Mouse (Mus musculus) G1E (cell line): ENCODE measurements around the gene Ddx56. TPM values are rescaled to one million over a fixed set of nuclear protein-coding genes. Genes with fewer than 3 reads are reported as not detected.

Source experiments
- ATAC-seq: 2 replicates; pipeline ENCODE4 v1.8.0; 2016; ENCODE audit warnings: mild to moderate bottlenecking; ENCODE audit not compliant: insufficient number of reproducible peaks, poor library complexity, low FRiP score, severe bottlenecking; ENCODE audit errors: extremely low read depth
- DNase-seq: peaks from one replicate; pipeline ENCODE4 v3.0.0; 2012; ENCODE audit warnings: low spot score
- H3K27me3 ChIP-seq: 2 replicates; pipeline ENCODE4 v1.6.1; 2012; ENCODE audit warnings: mild to moderate bottlenecking, low read length, inconsistent platforms; ENCODE audit not compliant: insufficient read depth
- H3K36me3 ChIP-seq: replicated peaks from 2 replicates; pipeline ENCODE3; 2012; ENCODE audit warnings: mild to moderate bottlenecking, inconsistent platforms
- H3K4me1 ChIP-seq: 2 replicates; pipeline ENCODE4 v1.6.1; 2012; ENCODE audit warnings: low read depth, low read length, inconsistent platforms, mixed read lengths; ENCODE audit not compliant: insufficient read depth
- H3K4me3 ChIP-seq: 2 replicates; pipeline ENCODE4 v1.5.1; 2012; ENCODE audit warnings: low read depth, mild to moderate bottlenecking, inconsistent platforms, low read length, moderate library complexity, mixed read lengths
- H3K9me3 ChIP-seq: replicated peaks from 2 replicates; pipeline ENCODE4 v1.6.1; 2012; ENCODE audit warnings: inconsistent platforms
- CTCF ChIP-seq: IDR thresholded peaks from 2 replicates; pipeline ENCODE4 v1.5.1; 2012; ENCODE audit warnings: low read depth, low read length, inconsistent platforms, mixed read lengths
- GATA1 ChIP-seq: IDR thresholded peaks from 2 replicates; pipeline ENCODE4 v1.6.1; 2012; ENCODE audit warnings: borderline replicate concordance, low read length, inconsistent platforms, mixed read lengths
- GATA2 ChIP-seq: IDR thresholded peaks from 2 replicates; pipeline ENCODE4 v1.6.1; 2012; ENCODE audit warnings: low read depth, low read length, inconsistent platforms, borderline replicate concordance
- POLR2AphosphoS5 ChIP-seq: IDR thresholded peaks from 2 replicates; pipeline ENCODE4 v1.6.1; 2012; ENCODE audit warnings: low read depth, low read length, inconsistent platforms; ENCODE audit not compliant: insufficient replicate concordance
- TAL1 ChIP-seq: conservative IDR thresholded peaks from 2 replicates; pipeline ENCODE4 v1.6.1; 2012; ENCODE audit warnings: low read depth, low read length, inconsistent platforms, mixed read lengths
- polyA plus RNA-seq: library from polyadenylated mRNA; stranded (reverse); fragments of >175 nt; gene quantifications from 2 replicates; pipeline ENCODE4 v1.2.3, GENCODE M21; 2012
- total RNA-seq, 2 experiments: library from RNA; stranded (forward) in 1 of 2; stranded (reverse) in 1 of 2; fragments of 200-1000 nt in 1 of 2; fragments of >200 nt in 1 of 2; fragmentation: Nextera tagmentation in 1 of 2; gene quantifications; 2 replicates each; pipeline ENCODE4 v1.2.3; 2014 to 2017

The Ddx56 gene
- total and polyA plus RNA-seq, 3 experiments: 20.4 to 42.5 (median 40.6) TPM

DNA sequence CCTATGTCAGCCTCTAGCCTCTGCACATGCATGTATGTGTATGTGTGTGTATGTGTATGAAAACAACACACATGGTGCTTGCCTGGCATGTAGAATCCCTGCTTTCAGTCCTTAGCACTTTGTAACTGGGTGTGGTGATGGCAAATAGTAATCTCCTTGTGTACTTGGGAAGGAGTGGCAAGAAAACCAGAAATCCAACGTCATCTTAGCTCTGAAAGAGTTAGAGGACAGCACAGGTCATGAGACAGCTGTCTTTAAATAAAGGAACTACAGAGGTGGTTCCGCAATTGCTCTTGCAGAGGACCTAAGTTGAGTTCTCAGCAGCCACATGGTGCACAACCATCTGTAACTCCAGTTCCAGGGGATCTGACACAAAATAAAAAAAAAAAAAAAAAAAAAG lies 31.9 kb upstream of the Ddx56 start:
- no peaks in the 10 kb centered on the region for H3K27me3 ChIP-seq
- H3K9me3 ChIP-seq: no peaks in the 10 kb centered on the region
- TF ChIP-seq CTCF: no peak
- TF ChIP-seq GATA2: no peak
- TF ChIP-seq TAL1: no peak
- TF ChIP-seq POLR2AphosphoS5: no peak
- TF ChIP-seq GATA1: no peak
- peaks cover 77% of the 10 kb centered on the region for H3K36me3 ChIP-seq
- ATAC-seq (no peak), DNase-seq (no peak)
- H3K4me1 ChIP-seq: peaks cover 20% of the 10 kb centered on the region
- H3K4me3 ChIP-seq: no peak overlapping the region

DNA sequence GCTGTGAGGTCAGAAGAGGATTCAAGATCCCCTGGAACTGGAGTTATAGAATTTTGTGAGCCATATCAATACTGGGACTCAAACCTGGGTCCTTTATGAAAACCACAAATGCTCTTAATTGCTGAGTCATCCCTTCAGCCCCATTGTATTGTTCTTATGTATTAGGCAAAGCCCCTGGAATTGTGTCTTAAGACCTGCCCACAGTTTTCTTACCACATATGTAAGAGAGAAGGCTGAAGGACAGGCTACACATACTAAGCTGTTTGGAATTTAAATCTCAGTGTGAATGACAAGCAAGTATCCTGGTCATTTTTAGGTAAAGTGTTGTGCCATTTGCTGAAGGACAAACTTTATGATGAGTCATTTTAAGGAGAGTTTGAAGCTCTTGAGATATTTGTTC lies 28.5 kb upstream of the Ddx56 start:
- ATAC-seq: no peak
- DNase-seq: no peak
- peaks cover 52% of the 10 kb centered on the region for H3K36me3 ChIP-seq
- no peak overlapping the region for H3K4me3 ChIP-seq
- H3K4me1 ChIP-seq: peaks cover 41% of the 10 kb centered on the region
- H3K9me3 ChIP-seq: no peaks in the 10 kb centered on the region
- no peaks in the 10 kb centered on the region for H3K27me3 ChIP-seq
- TF ChIP-seq CTCF (no peak), GATA1 (no peak), TAL1 (no peak), GATA2 (no peak), POLR2AphosphoS5 (no peak)

DNA sequence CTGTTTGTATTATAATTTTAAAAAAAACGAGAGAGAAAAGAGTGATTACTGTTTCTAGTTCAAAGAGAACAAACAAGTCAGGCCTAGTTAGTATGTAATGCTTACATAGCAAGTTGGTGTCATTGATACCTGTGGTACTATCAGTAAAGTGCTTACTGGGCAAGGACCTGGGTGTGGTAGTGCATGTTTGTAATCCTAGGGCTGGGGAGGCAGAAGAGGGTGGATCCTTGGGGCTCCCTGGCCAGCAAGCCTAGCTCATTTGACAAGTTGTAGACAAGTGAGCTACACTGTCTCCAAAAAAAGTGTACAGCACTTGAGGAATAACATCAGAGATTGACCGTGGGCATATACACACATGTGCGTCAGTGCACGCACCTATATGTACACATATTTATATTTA lies 27.1 kb upstream of the Ddx56 start:
- no peak for DNase-seq
- TF ChIP-seq TAL1: no peak
- no peak for TF ChIP-seq CTCF
- no peak for TF ChIP-seq GATA1
- no peak for TF ChIP-seq POLR2AphosphoS5
- no peak for TF ChIP-seq GATA2
- no peak for ATAC-seq

DNA sequence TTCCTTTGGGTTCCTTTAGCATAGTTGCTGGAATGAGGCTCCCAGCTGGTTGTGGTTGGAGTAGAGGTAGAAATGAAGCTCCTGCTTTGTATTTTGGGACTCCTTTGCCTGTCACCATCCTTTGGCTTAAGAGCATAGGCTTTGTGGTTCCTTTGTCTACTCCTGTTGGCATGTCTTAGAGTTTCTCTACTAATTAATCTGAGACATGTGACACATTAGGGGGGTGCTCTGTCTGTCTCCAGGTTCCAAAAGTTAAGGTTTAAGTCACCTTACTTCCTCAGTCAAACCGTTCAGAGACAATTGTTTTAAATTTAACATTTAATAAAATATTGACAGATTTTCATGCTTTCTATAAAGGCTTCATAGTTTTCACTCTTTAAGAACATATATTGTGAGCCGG lies 26.0 kb upstream of the Ddx56 start:
- Histone ChIP-seq H3K9me3 (no peaks in the 10 kb centered on the region), H3K4me3 (no peak overlapping the region), H3K4me1 (peaks cover 44% of the 10 kb centered on the region), H3K27me3 (no peaks in the 10 kb centered on the region), H3K36me3 (peaks cover 28% of the 10 kb centered on the region)
- DNase-seq: no peak
- no peak for ATAC-seq
- TF ChIP-seq GATA1 (no peak), CTCF (no peak), POLR2AphosphoS5 (no peak), TAL1 (no peak), GATA2 (no peak)

More for the DNA sequence above, 27.1 kb upstream of the Ddx56 start:
- peaks cover 47% of the 10 kb centered on the region for H3K4me1 ChIP-seq
- peaks cover 38% of the 10 kb centered on the region for H3K36me3 ChIP-seq
- no peaks in the 10 kb centered on the region for H3K9me3 ChIP-seq
- no peaks in the 10 kb centered on the region for H3K27me3 ChIP-seq
- H3K4me3 ChIP-seq: no peak overlapping the region

DNA sequence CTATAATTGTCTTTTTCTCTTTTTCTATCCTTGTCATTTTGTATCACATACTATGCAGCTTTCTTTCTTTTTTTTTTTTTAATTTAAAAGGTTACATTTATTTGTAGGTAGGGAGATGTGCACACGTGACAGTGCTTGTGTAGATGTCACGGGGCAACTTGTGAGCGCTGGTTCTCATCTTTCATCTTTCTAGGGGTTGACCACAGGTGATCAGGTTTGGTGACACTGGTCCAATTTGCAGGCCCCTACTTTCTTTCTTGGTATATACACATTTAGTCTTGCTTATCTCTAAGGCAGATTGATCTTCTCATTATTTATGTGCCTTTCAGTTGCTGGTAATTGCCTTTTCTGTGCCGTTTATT lies 25.4 kb upstream of the Ddx56 start:
- ATAC-seq (no peak), DNase-seq (no peak)
- peaks cover 21% of the 10 kb centered on the region for H3K36me3 ChIP-seq
- peak overlapping the region; percentile 93; the same call in 1 of the 2 replicates for H3K4me3 ChIP-seq
- no peaks in the 10 kb centered on the region for H3K27me3 ChIP-seq
- H3K9me3 ChIP-seq: no peaks in the 10 kb centered on the region
- TF ChIP-seq TAL1 (no peak), GATA1 (no peak), POLR2AphosphoS5 (no peak), GATA2 (no peak), CTCF (no peak)
- peaks cover 44% of the 10 kb centered on the region for H3K4me1 ChIP-seq

DNA sequence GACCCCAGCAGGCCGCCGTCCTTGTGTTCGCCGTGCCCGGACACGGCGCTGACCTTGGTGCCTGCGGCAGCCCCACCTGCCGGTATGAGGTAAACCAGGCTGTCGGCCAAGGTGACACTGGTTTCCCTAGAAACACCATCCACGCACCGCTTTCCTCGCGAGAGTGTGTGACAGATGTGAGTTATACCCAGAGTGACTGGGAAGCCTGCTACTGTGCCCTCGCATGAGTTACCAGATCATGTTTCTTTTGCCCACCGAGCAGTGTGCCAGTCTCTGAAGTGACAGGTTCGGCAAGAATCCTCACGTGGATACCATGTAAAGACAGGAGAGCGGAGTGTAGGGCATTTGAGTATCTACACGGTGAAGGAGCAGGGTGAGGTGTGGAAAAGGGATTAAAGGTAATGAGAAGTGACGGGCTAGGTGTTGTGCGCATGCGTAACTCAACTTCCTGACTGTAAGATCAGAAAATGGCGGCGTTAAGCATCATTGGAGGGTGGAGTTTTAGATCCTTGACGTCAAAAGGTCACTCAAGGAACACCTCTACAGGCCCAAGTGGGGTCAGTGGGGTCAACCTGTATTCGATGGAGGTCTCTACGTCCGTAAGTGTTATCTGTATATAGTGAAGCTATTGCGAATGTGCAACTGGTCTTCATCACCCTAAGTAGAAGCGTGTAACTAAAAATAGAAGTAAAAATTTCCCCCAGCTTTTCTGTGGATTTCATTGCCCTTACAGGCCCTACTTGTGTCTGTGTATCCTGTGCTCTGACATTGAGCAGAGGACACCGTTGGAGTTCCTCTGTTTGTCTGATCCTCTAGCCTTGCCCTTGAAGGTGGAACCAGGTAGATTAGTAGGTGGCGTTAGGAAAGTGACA lies 24.8 kb upstream of the Ddx56 start:
- DNase-seq: peak; percentile 53
- Histone ChIP-seq H3K4me3 (peak overlapping the region; percentile 93), H3K4me1 (peaks cover 44% of the 10 kb centered on the region), H3K9me3 (no peaks in the 10 kb centered on the region), H3K36me3 (peaks cover 15% of the 10 kb centered on the region), H3K27me3 (no peaks in the 10 kb centered on the region)
- TF ChIP-seq CTCF (no peak), TAL1 (no peak), POLR2AphosphoS5 (no peak), GATA1 (no peak), GATA2 (no peak)
- ATAC-seq: no peak; the same call in 1 of the 2 replicates
